Mouse (Mus musculus) lung, postnatal 0 days (tissue): ENCODE measurements around the gene Serac1. TPM values are rescaled to one million over a fixed set of nuclear protein-coding genes. Genes with fewer than 3 reads are reported as not detected.

Source experiments
- ATAC-seq: fragments of 200-750 bp; cut with Nextera tagmentation; 2 replicates; pipeline ENCODE4 v1.8.0; 2017; ENCODE audit warnings: moderate library complexity
- DNase-seq: peaks from one replicate; pipeline ENCODE4 v3.0.0-alpha.2; 2016; ENCODE audit warnings: low spot score
- H3K27ac ChIP-seq: fragments of 300-500 bp; sonication (generic); 2 replicates; pipeline ENCODE4 v1.5.1; 2014; ENCODE audit warnings: antibody characterized with exemption, mild to moderate bottlenecking, low read length, mixed read lengths
- H3K27me3 ChIP-seq: fragments of 300-500 bp; sonication (generic); replicated peaks from 2 replicates; pipeline ENCODE4 v1.6.1; 2014; ENCODE audit warnings: low read length, mixed read lengths; ENCODE audit not compliant: insufficient read depth
- H3K36me3 ChIP-seq: fragments of 300-500 bp; sonication (generic); 2 replicates; pipeline ENCODE4 v1.6.1; 2014; ENCODE audit warnings: low read length, mixed read lengths; ENCODE audit not compliant: insufficient read depth
- H3K4me1 ChIP-seq: fragments of 300-500 bp; sonication (generic); 2 replicates; pipeline ENCODE4 v1.6.1; 2014; ENCODE audit warnings: antibody characterized with exemption, low read depth, low read length, mixed read lengths; ENCODE audit not compliant: insufficient read depth
- H3K4me2 ChIP-seq: fragments of 300-500 bp; sonication (generic); replicated peaks from 2 replicates; pipeline ENCODE4 v1.6.1; 2014; ENCODE audit warnings: low read depth, mild to moderate bottlenecking, low read length, moderate library complexity, mixed read lengths
- H3K4me3 ChIP-seq: fragments of 300-500 bp; sonication (generic); 2 replicates; pipeline ENCODE4 v1.5.1; 2014; ENCODE audit warnings: low read depth, low read length
- H3K9ac ChIP-seq: fragments of 300-500 bp; sonication (generic); replicated peaks from 2 replicates; pipeline ENCODE4 v1.6.1; 2014; ENCODE audit warnings: low read depth, mild to moderate bottlenecking
- H3K9me3 ChIP-seq: fragments of 300-500 bp; sonication (generic); 2 replicates; pipeline ENCODE4 v1.6.1; 2016; ENCODE audit warnings: low read length, mixed read lengths
- CTCF ChIP-seq: IDR thresholded peaks from 2 replicates; pipeline ENCODE4 v1.5.1; 2016; ENCODE audit warnings: antibody characterized with exemption, mild to moderate bottlenecking
- EP300 ChIP-seq: IDR thresholded peaks from 2 replicates; pipeline ENCODE4 v1.6.1; 2016; ENCODE audit warnings: antibody characterized with exemption, mild to moderate bottlenecking, control low read depth
- WGBS: fragments of 180-500 bp; shearing (Covaris S2); extraction: QIAGEN DNeasy Blood & Tissue Kit; methylation state at CpG from one replicate; pipeline ENCODE4 v1.1.7; 2014; 5-methylcytosine and 5-hydroxymethylcytosine counted together
- polyA plus RNA-seq: library from polyadenylated mRNA; unstranded; fragments of >200 nt; fragmentation: Nextera tagmentation; extraction: Ambion mirVana; gene quantifications from 2 replicates; pipeline ENCODE4 v1.2.1, GENCODE M21; 2015

Serac1 gene
- polyA plus RNA-seq, 1 experiment from 2014 or later, result 2.5 TPM

GRCm38 (mm10) chr17:6083323-6083890 lies 3.9 kb upstream of the Serac1 start:
- H3K9me3 ChIP-seq, result no peaks in the 10 kb centered on the region
- peaks cover 15% of the 10 kb centered on the region; the same call in 1 of the 2 replicates for H3K36me3 ChIP-seq
- no peaks in the 10 kb centered on the region for H3K27me3 ChIP-seq
- DNase-seq (peak; percentile 77), ATAC-seq (peak; percentile 15; the same call in 1 of the 2 replicates)
- H3K4me3 ChIP-seq, result no peak overlapping the region
- whole genome bisulfite sequencing, result 61% methylated on average over 5 of the region's 5 CpGs
- H3K9ac ChIP-seq, result no peak overlapping the region
- TF ChIP-seq CTCF, result no peak
- no peak for TF ChIP-seq EP300
- H3K4me2 ChIP-seq, result no peak overlapping the region
- no peak overlapping the region for H3K27ac ChIP-seq
- H3K4me1 ChIP-seq, result no peaks in the 10 kb centered on the region

GRCm38 (mm10) chr17:6073405-6073804 lies 6.1 kb downstream of the Serac1 start:
- H3K4me2 ChIP-seq, result no peak overlapping the region
- H3K4me3 ChIP-seq, result no peak overlapping the region
- H3K27ac ChIP-seq, result no peak overlapping the region
- H3K27me3 ChIP-seq, result no peaks in the 10 kb centered on the region
- TF ChIP-seq CTCF (no peak), EP300 (no peak)
- no peaks in the 10 kb centered on the region for H3K9me3 ChIP-seq
- no peak for ATAC-seq
- peaks cover 4% of the 10 kb centered on the region; the same call in 1 of the 2 replicates for H3K4me1 ChIP-seq
- no peak overlapping the region for H3K9ac ChIP-seq
- H3K36me3 ChIP-seq, result no peaks in the 10 kb centered on the region
- DNase-seq, result no peak
- 73% methylated on average over 7 of the region's 7 CpGs for WGBS

- no peak overlapping the region for H3K4me3 ChIP-seq
- no peaks in the 10 kb centered on the region for H3K9me3 ChIP-seq
- H3K9ac ChIP-seq, result no peak overlapping the region
- no peaks in the 10 kb centered on the region for H3K27me3 ChIP-seq
- no peak for TF ChIP-seq EP300
- no peak for TF ChIP-seq CTCF
- H3K27ac ChIP-seq, result no peak overlapping the region
- no peak for DNase-seq
- peaks cover 2% of the 10 kb centered on the region; the same call in 1 of the 2 replicates for H3K36me3 ChIP-seq
- ATAC-seq, result no peak
- H3K4me2 ChIP-seq, result no peak overlapping the region
- no peaks in the 10 kb centered on the region for H3K4me1 ChIP-seq
- 86% methylated on average over 6 of the region's 6 CpGs for WGBS
Observed at GRCm38 (mm10) chr17:6069866-6070265, 9.7 kb downstream of the Serac1 start.

GRCm38 (mm10) chr17:6067613-6068012 lies 11.9 kb downstream of the Serac1 start:
- H3K27ac ChIP-seq, result no peak overlapping the region
- H3K36me3 ChIP-seq, result peaks cover 7% of the 10 kb centered on the region; the same call in 1 of the 2 replicates
- no peak for ATAC-seq
- H3K9me3 ChIP-seq, result no peaks in the 10 kb centered on the region
- no peak overlapping the region for H3K4me3 ChIP-seq
- no peak for DNase-seq
- 96% methylated on average over 7 of the region's 7 CpGs for WGBS
- no peak for TF ChIP-seq CTCF
- H3K27me3 ChIP-seq, result no peaks in the 10 kb centered on the region
- no peak overlapping the region for H3K9ac ChIP-seq
- no peaks in the 10 kb centered on the region for H3K4me1 ChIP-seq
- no peak overlapping the region for H3K4me2 ChIP-seq

- Histone ChIP-seq H3K9me3 (no peaks in the 10 kb centered on the region), H3K4me3 (no peak overlapping the region), H3K36me3 (peaks cover 7% of the 10 kb centered on the region; the same call in 1 of the 2 replicates), H3K9ac (no peak overlapping the region), H3K27ac (no peak overlapping the region), H3K4me1 (no peaks in the 10 kb centered on the region), H3K4me2 (no peak overlapping the region), H3K27me3 (no peaks in the 10 kb centered on the region)
- WGBS, result 84% methylated on average over 2 of the region's 2 CpGs
- ATAC-seq (no peak), DNase-seq (no peak)
- TF ChIP-seq EP300 (no peak), CTCF (no peak)
Observed at GRCm38 (mm10) chr17:6066021-6066420, 13.5 kb downstream of the Serac1 start.

- Histone ChIP-seq H3K27me3 (no peaks in the 10 kb centered on the region), H3K27ac (no peak overlapping the region), H3K4me1 (no peaks in the 10 kb centered on the region), H3K9me3 (no peaks in the 10 kb centered on the region), H3K4me2 (no peak overlapping the region), H3K4me3 (no peak overlapping the region), H3K9ac (no peak overlapping the region), H3K36me3 (peaks cover 7% of the 10 kb centered on the region; the same call in 1 of the 2 replicates)
- DNase-seq (no peak), ATAC-seq (no peak)
- 77% methylated on average over 5 of the region's 5 CpGs for WGBS
- TF ChIP-seq CTCF (no peak), EP300 (no peak)
Observed at GRCm38 (mm10) chr17:6063532-6063931, 16.0 kb downstream of the Serac1 start.
